Mouse (Mus musculus) liver, embryonic 15.5 days (tissue): ENCODE data around the gene Lingo1. TPM values are rescaled to one million over a fixed set of nuclear protein-coding genes. Genes with fewer than 3 reads are reported as not detected.

Experiments used
- ATAC-seq: fragments of 200-750 bp; cut with Nextera tagmentation; 2 replicates; pipeline ENCODE4 v1.8.0; 2017; ENCODE audit warnings: moderate number of reproducible peaks, mild to moderate bottlenecking, moderate library complexity; ENCODE audit not compliant: insufficient read depth
- H3K27ac ChIP-seq: fragments of 300-500 bp; sonication (generic); replicated peaks from 2 replicates; pipeline ENCODE4 v1.5.1; 2015; ENCODE audit warnings: mild to moderate bottlenecking, inconsistent platforms
- H3K27me3 ChIP-seq: fragments of 300-500 bp; sonication (generic); 2 replicates; pipeline ENCODE4 v1.6.1; 2015; ENCODE audit warnings: mild to moderate bottlenecking, inconsistent platforms
- H3K36me3 ChIP-seq: fragments of 300-500 bp; sonication (generic); replicated peaks from 2 replicates; pipeline ENCODE4 v1.6.1; 2015; ENCODE audit warnings: moderate library complexity, mild to moderate bottlenecking, inconsistent platforms
- H3K4me1 ChIP-seq: fragments of 300-500 bp; sonication (generic); replicated peaks from 2 replicates; pipeline ENCODE4 v1.6.1; 2015; ENCODE audit warnings: inconsistent platforms
- H3K4me2 ChIP-seq: fragments of 300-500 bp; sonication (generic); 2 replicates; pipeline ENCODE4 v1.6.1; 2015; ENCODE audit warnings: moderate library complexity, mild to moderate bottlenecking, inconsistent platforms
- H3K4me3 ChIP-seq: fragments of 300-500 bp; sonication (generic); replicated peaks from 2 replicates; pipeline ENCODE4 v1.5.1; 2015; ENCODE audit warnings: mild to moderate bottlenecking, inconsistent platforms
- H3K9ac ChIP-seq: fragments of 300-500 bp; sonication (generic); 2 replicates; pipeline ENCODE4 v1.6.1; 2015; ENCODE audit warnings: moderate library complexity, mild to moderate bottlenecking, inconsistent platforms
- H3K9me3 ChIP-seq: fragments of 300-500 bp; sonication (generic); replicated peaks from 2 replicates; pipeline ENCODE4 v1.6.1; 2016; ENCODE audit warnings: inconsistent platforms
- WGBS: fragments of 180-500 bp; shearing (Covaris S2); methylation state at CpG from one replicate; pipeline ENCODE4 v1.1.7; 2015; ENCODE audit warnings: mixed read lengths; ENCODE audit not compliant: insufficient replicate concordance; 5-methylcytosine and 5-hydroxymethylcytosine counted together
- polyA plus RNA-seq: library from polyadenylated mRNA; unstranded; fragments of >200 nt; fragmentation: Nextera tagmentation; extraction: Ambion mirVana; gene quantifications from 2 replicates; pipeline ENCODE4 v1.2.1, GENCODE M21; 2015

The Lingo1 gene
- polyA plus RNA-seq, 1 experiment from 2014 or later, result 0.24 TPM

DNA sequence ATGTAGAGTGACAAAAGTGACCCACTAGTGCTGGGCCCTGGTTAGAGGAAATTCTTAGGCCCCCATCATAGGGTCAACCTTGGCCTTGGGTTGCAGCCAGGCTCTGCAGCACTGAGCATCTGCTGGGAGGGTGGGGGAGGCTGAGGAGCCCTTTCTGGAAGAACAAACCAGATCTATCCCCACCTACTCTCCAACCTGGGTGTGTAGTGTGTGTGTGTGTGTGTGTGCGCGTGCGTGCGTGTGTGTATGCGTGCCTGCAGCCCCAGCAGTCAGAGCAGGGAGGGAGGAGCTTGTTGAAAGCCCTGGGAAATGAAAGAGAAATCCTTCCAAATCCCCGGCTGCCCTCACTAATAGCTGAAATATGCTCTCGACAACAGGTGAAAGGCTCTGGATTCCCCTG is 133.3 kb downstream of the Lingo1 start:
- no peak for ATAC-seq
- 60% methylated on average over 7 of the region's 7 CpGs for WGBS
- Histone ChIP-seq H3K36me3 (no peaks in the 10 kb centered on the region), H3K4me2 (no peak overlapping the region), H3K9ac (no peak overlapping the region), H3K27ac (no peak overlapping the region), H3K9me3 (no peaks in the 10 kb centered on the region), H3K4me1 (no peaks in the 10 kb centered on the region), H3K27me3 (no peaks in the 10 kb centered on the region), H3K4me3 (no peak overlapping the region)

DNA sequence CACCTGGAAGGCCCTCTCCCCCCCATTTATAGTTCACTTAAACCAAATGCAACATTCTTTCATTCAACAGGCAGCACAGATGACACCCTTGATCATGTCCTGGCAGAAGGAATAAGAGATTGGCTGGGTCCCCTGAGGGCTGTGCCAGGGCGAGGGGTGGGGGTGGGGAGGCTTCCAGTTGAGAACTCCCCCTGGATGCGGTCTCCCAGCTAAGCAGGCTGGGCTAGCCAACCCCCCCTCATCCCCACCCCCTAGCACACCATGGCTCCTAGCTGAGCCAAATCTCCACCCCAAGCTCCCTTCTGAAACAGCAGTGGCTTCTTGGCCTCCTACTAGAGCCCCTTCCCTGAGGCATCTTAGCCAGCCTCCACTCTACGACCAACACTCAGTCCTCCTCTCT is 133.9 kb downstream of the Lingo1 start:
- no peaks in the 10 kb centered on the region for H3K36me3 ChIP-seq
- H3K4me1 ChIP-seq, result no peaks in the 10 kb centered on the region
- H3K27me3 ChIP-seq, result no peaks in the 10 kb centered on the region
- no peak overlapping the region for H3K4me3 ChIP-seq
- no peak for ATAC-seq
- H3K27ac ChIP-seq, result no peak overlapping the region
- no peak overlapping the region for H3K4me2 ChIP-seq
- no peak overlapping the region for H3K9ac ChIP-seq
- H3K9me3 ChIP-seq, result no peaks in the 10 kb centered on the region
- WGBS, result 52% methylated on average over 3 of the region's 3 CpGs

DNA sequence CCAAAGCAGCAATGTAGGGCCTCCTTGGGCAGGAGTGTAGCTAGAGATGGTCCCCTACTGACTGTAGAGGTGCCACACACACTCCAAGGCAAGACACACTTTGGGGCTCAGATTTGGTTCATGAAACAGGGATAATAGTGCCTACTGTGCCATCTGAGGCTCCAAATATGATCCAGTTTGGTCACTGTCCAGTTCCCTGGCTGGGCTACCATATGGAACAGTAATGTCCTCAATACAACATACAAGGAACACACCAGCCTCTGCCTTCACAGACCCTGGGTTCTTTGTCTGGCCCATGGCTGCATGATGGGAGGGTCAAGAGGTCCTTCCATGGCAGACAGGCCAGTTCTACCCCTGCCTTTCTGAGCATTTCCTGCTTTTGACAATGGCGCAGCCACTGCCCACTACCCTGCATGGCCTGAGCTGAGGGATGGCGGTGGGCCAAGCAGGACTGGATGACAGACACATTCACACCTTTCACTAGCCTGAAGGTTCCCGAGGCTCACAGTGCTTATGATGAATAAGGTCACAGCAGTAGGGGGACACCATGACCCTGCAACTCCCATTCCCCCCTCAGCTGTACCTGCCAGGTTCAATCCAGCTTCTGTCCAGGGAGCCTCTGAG is 134.9 kb downstream of the Lingo1 start:
- Histone ChIP-seq H3K4me1 (no peaks in the 10 kb centered on the region), H3K27me3 (no peaks in the 10 kb centered on the region), H3K9me3 (no peaks in the 10 kb centered on the region), H3K27ac (no peak overlapping the region), H3K4me3 (no peak overlapping the region), H3K36me3 (no peaks in the 10 kb centered on the region), H3K9ac (no peak overlapping the region), H3K4me2 (no peak overlapping the region)
- 54% methylated on average over 3 of the region's 3 CpGs for WGBS
- no peak for ATAC-seq

DNA sequence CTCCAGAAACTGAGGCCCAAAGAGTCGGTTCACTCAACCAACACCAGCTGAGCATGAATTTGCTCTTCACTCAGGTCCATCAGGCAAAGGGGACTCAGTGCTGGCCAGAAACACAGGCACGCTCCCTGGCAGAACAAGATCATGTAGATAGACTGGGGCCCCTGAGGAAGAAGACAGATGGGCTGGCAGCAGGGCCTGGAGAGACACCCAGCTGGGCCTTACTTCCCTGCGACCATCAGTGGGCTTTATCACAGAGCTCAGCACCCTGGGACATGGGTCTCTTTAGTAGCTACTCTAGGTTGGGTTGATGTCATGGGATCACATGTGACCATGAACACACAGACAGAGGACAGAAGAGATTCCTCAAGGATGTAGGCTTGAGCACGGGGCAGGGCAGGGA is 137.7 kb downstream of the Lingo1 start:
- H3K9ac ChIP-seq, result no peak overlapping the region
- H3K4me2 ChIP-seq, result no peak overlapping the region
- no peaks in the 10 kb centered on the region for H3K9me3 ChIP-seq
- no peaks in the 10 kb centered on the region for H3K4me1 ChIP-seq
- 50% methylated on average over 4 of the region's 4 CpGs for WGBS
- H3K4me3 ChIP-seq, result no peak overlapping the region
- no peaks in the 10 kb centered on the region for H3K36me3 ChIP-seq
- ATAC-seq, result no peak
- no peaks in the 10 kb centered on the region for H3K27me3 ChIP-seq
- H3K27ac ChIP-seq, result no peak overlapping the region

DNA sequence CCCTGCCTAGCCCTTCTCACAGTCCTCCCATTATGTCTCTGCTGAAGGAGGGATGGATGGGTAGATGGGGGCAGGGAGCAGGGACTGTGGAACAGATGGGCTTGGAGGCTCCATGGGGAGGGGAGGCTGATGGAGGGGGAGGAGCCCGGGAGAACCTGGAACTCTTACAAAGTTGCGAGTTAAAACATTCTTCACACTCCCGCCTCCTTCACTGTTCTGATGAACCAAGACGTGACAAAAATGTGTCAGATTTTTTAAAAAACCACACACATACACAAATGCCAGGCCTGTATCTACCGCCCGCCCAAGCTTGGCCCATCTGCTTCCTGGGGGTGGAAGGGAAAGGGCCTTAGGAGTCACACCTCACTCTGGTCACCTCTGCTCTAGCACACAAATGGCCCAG is 138.3 kb downstream of the Lingo1 start:
- Histone ChIP-seq H3K27ac (no peak overlapping the region), H3K9me3 (no peaks in the 10 kb centered on the region), H3K9ac (no peak overlapping the region), H3K27me3 (no peaks in the 10 kb centered on the region), H3K4me1 (no peaks in the 10 kb centered on the region), H3K36me3 (no peaks in the 10 kb centered on the region), H3K4me3 (no peak overlapping the region), H3K4me2 (no peak overlapping the region)
- ATAC-seq, result no peak
- WGBS, result 70% methylated on average over 6 of the region's 6 CpGs

DNA sequence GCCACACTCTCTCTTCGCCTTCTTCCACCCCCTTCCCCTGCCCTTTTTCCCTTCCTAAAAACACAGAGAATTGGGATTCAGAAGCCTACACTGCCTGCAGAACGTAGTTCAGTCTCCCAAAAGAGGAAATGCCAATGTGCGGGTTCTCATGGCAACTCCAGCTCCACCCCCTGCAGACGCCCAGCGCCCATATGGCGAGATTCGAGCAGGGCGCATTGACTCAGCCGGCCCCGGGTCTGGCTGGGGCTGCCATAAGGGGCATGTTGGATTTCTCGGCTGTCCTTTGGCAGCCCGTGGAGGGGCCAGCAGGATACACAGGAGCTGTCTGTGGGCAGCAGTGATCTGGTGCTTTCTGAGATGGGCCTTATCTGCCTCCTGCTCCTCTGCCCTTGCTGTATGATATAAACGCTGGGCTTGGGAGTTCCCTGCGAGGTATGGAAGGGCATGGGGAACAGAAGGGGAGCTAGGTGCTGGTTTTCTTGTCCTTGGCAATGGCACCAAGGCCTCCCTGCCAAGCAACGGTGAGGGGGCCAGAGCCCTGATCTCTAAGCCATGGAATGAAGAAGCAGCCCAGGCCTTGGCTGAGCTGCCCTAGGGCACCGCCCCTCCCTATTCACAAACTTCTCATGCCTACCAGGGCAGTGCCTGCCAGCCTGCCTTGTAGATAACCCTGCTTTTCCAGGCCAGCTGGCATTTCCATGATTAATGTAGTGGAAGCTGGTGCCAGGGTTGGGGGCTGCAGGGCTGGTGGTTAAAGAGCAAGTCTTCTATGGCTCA is 139.3 kb downstream of the Lingo1 start:
- Histone ChIP-seq H3K9me3 (no peaks in the 10 kb centered on the region), H3K9ac (no peak overlapping the region), H3K27me3 (no peaks in the 10 kb centered on the region), H3K4me3 (no peak overlapping the region), H3K36me3 (no peaks in the 10 kb centered on the region), H3K4me2 (no peak overlapping the region), H3K4me1 (no peaks in the 10 kb centered on the region), H3K27ac (no peak overlapping the region)
- no peak for ATAC-seq
- WGBS, result 35% methylated on average over 16 of the region's 16 CpGs

DNA sequence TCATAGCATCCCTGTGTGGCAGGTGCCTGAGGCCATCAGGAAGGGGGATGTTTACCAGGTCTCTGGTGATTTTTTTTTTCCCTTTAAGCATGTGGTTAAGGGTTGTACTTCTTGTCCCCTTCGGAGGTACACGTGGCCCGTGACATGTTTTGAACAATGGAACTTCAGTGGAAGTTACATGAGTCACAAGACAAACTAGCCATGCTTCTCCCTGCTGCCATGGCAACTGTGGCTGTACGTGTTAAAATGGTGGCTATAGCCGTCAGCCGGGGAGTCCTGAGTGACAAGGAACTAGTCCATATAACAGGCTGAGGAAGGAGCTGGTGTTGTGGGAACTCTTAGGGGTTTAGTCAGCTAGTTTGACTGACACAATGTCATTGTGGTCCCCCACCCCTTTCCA is 141.1 kb downstream of the Lingo1 start:
- 43% methylated on average over 6 of the region's 6 CpGs for WGBS
- Histone ChIP-seq H3K4me2 (no peak overlapping the region), H3K9ac (no peak overlapping the region), H3K4me1 (no peaks in the 10 kb centered on the region), H3K36me3 (no peaks in the 10 kb centered on the region), H3K4me3 (no peak overlapping the region), H3K9me3 (no peaks in the 10 kb centered on the region), H3K27ac (no peak overlapping the region), H3K27me3 (no peaks in the 10 kb centered on the region)
- no peak for ATAC-seq

DNA sequence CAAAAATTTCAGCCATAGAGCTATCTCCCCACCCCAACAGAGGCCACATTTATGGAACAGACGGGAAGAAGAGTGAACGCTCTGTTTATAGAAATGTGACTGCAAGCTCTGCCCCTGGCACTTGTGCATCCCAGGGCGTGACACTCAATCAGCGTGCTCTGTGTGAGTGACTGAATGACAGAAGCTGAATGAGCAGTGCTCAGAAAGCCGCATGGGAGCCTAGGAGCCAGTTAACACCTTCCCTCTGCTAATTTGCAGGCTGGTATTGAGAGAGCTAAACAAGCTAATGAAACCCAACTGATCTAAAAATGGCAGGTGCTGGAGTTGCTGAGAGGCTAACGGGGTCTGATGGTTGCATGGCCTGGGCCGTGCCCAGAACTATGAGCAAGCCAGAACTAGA is 143.7 kb downstream of the Lingo1 start:
- H3K27ac ChIP-seq, result no peak overlapping the region
- no peaks in the 10 kb centered on the region for H3K4me1 ChIP-seq
- no peaks in the 10 kb centered on the region for H3K27me3 ChIP-seq
- no peak overlapping the region for H3K4me2 ChIP-seq
- ATAC-seq, result no peak
- no peak overlapping the region for H3K4me3 ChIP-seq
- WGBS, result 67% methylated on average over 7 of the region's 7 CpGs
- no peak overlapping the region for H3K9ac ChIP-seq
- H3K9me3 ChIP-seq, result no peaks in the 10 kb centered on the region
- no peaks in the 10 kb centered on the region for H3K36me3 ChIP-seq

DNA sequence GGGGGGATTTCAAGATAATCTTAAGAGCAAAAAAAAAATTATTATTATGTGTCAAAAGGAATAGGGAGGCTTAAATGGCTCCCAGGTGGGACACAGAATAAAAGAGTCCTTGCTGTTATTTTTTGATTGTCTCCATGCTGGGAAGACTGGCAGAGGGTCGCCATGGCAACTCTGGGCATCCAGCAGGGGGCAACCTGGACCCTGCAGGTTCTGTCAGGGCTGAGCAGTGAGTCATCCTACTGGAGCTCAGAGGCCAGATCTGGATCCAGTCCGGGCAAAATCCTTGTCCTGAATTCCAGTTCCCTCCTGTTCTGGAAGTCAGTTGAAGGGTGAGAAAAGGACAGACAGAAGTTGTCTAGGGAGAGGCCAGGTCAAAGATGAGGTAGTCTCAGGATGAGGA is 144.7 kb downstream of the Lingo1 start:
- Histone ChIP-seq H3K4me2 (no peak overlapping the region), H3K9ac (no peak overlapping the region), H3K27ac (no peak overlapping the region), H3K4me1 (no peaks in the 10 kb centered on the region), H3K27me3 (no peaks in the 10 kb centered on the region), H3K36me3 (no peaks in the 10 kb centered on the region), H3K4me3 (no peak overlapping the region), H3K9me3 (no peaks in the 10 kb centered on the region)
- whole genome bisulfite sequencing, result 27% methylated on average over 2 of the region's 2 CpGs
- ATAC-seq, result no peak

DNA sequence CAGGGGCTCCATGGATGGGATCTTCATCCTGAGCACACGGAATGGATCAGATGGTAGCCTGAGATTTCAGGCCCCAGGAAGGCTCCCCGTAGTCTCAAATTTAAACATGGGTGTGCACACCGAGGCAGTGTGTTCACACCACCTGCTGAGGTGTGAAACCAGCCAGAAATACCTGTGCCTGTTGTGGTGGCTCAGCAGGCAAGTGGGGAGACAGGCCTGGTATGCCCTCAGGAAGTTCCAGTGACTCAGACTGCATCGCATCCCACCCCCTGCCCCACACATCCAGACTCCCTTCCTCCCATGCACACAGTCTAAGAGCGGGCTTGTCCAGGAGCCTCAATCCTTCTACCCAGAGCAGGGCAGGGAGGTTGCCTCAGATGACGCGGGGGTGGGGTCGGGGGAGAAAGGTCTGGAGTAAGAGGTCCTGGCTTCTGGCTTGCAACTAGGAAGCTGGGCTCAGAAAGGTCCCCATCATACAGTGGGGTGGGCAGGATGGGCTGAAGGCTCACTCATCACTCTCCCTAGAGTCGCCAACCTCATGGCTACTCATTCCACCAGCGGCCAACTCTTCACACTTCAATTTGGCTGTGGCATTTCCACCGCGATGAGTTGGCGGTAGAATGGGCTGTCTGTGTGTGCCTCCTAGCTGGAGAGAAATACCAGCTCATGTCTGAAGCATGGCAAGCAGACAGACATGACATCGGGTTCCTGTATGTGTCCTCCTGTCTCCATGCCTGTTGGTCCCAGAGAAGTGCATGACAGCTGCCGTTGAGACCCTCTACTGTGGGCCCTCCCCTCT is 149.8 kb downstream of the Lingo1 start:
- 64% methylated on average over 15 of the region's 15 CpGs for WGBS
- Histone ChIP-seq H3K36me3 (no peaks in the 10 kb centered on the region), H3K9me3 (no peaks in the 10 kb centered on the region), H3K27me3 (no peaks in the 10 kb centered on the region), H3K27ac (no peak overlapping the region), H3K4me3 (no peak overlapping the region), H3K9ac (no peak overlapping the region), H3K4me1 (no peaks in the 10 kb centered on the region), H3K4me2 (no peak overlapping the region)
- no peak for ATAC-seq

DNA sequence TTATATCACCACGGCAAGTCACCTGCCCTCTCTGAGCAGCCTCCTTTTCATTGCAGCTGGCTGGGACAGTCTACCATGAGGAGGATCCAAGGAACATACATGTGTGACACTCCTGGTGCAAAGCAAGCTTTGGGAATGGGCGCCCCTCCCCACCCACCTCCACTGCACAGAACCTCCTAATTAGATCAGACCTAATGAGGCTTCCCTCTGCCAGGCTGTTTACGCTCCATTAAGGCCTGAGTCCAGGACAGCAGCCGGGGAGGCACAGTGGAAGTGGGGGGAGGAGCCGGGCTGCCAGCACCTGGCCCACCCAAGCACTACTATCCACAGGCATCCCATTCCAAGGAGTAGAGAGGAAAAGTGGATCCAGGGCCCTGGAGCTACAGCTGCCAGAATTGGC is 152.8 kb downstream of the Lingo1 start:
- H3K9me3 ChIP-seq, result no peaks in the 10 kb centered on the region
- H3K4me1 ChIP-seq, result no peaks in the 10 kb centered on the region
- WGBS, result 61% methylated on average over 5 of the region's 5 CpGs
- peaks cover 14% of the 10 kb centered on the region for H3K27me3 ChIP-seq
- H3K9ac ChIP-seq, result no peak overlapping the region
- H3K4me2 ChIP-seq, result no peak overlapping the region
- H3K4me3 ChIP-seq, result no peak overlapping the region
- H3K36me3 ChIP-seq, result no peaks in the 10 kb centered on the region
- H3K27ac ChIP-seq, result no peak overlapping the region
- ATAC-seq, result no peak
